Mouse (Mus musculus): ENCODE measurements around the gene Nudt22. TPM values are rescaled to one million over a fixed set of nuclear protein-coding genes. Genes with fewer than 3 reads are reported as not detected.

Gene Nudt22
- 13.0 TPM for polyA plus RNA-seq (2017; shearing (Covaris generic))

GRCm38 (mm10) chr19:6996006-6996405 lies at the start of gene Nudt22, which contains the start of gene Trpt1:
Nudt22 (minus strand) TSS chr19:6996117.
Trpt1 (plus strand) TSS chr19:6996131.

GRCm38 (mm10) chr19:7039841-7040636 lies 44.1 kb upstream of the Nudt22 start, which contains the start of gene Stip1:
Stip1 (minus strand) TSS chr19:7039967.

GRCm38 (mm10) chr19:7019191-7019590 lies 23.3 kb upstream of the Nudt22 start, which contains the start of gene Fermt3:
Fermt3 (minus strand) TSS chr19:7019469.

GRCm38 (mm10) chr19:6992011-6992858 lies 3.7 kb downstream of the Nudt22 start, which contains the start of gene Dnajc4:
Dnajc4 (minus strand) TSS chr19:6992572.

GRCm38 (mm10) chr19:6987061-6987903 lies 8.6 kb downstream of the Nudt22 start, which contains the start of gene Vegfb:
Vegfb (minus strand) TSS chr19:6987651.

GRCm38 (mm10) chr19:6980381-6981093 lies 15.4 kb downstream of the Nudt22 start, which contains the start of gene Fkbp2:
Fkbp2 (minus strand) TSS chr19:6980501.

GRCm38 (mm10) chr19:6975537-6976521 lies 20.1 kb downstream of the Nudt22 start, which contains the start of gene Plcb3:
Plcb3 (minus strand) TSS chr19:6976470.

GRCm38 (mm10) chr19:6974211-6975205 lies 21.4 kb downstream of the Nudt22 start, which contains the start of gene Ppp1r14b:
Ppp1r14b (plus strand) TSS chr19:6974968.

Other genes with a start within 250 kb of the Nudt22 start
- 34.8 TPM for gene Rps6ka4, start 155.5 kb downstream of the Nudt22 start, polyA plus RNA-seq (2017; shearing (Covaris generic))
- 52.3 TPM for gene Ccdc88b, start 137.9 kb downstream of the Nudt22 start, polyA plus RNA-seq (2017; shearing (Covaris generic))
- gene Trmt112, start 86.4 kb downstream of the Nudt22 start, polyA plus RNA-seq (2017; shearing (Covaris generic)) = 128 TPM
- 157 TPM for gene Prdx5, start 86.0 kb downstream of the Nudt22 start, polyA plus RNA-seq (2017; shearing (Covaris generic))
- 17.7 TPM for gene Esrra, start 74.3 kb downstream of the Nudt22 start, polyA plus RNA-seq (2017; shearing (Covaris generic))
- gene Catsperz, start 70.7 kb downstream of the Nudt22 start, polyA plus RNA-seq (2017; shearing (Covaris generic)) = not detected
- gene Kcnk4, start 61.6 kb downstream of the Nudt22 start, polyA plus RNA-seq (2017; shearing (Covaris generic)) = 1.1 TPM
- 10.4 TPM for gene Bad, start 54.3 kb downstream of the Nudt22 start, polyA plus RNA-seq (2017; shearing (Covaris generic))
- gene Gpr137, start 53.6 kb downstream of the Nudt22 start, polyA plus RNA-seq (2017; shearing (Covaris generic)) = 8.6 TPM
- gene Ppp1r14b, start 21.1 kb downstream of the Nudt22 start, polyA plus RNA-seq (2017; shearing (Covaris generic)) = 89.2 TPM
- 10.4 TPM for gene Plcb3, start 19.6 kb downstream of the Nudt22 start, polyA plus RNA-seq (2017; shearing (Covaris generic))
- gene Fkbp2, start 15.6 kb downstream of the Nudt22 start, polyA plus RNA-seq (2017; shearing (Covaris generic)) = 18.3 TPM
- 7.6 TPM for gene Vegfb, start 8.5 kb downstream of the Nudt22 start, polyA plus RNA-seq (2017; shearing (Covaris generic))
- 46.4 TPM for gene Dnajc4, start 3.5 kb downstream of the Nudt22 start, polyA plus RNA-seq (2017; shearing (Covaris generic))
- gene Trpt1, start within 50 bp of the Nudt22 start, polyA plus RNA-seq (2017; shearing (Covaris generic)) = 6.6 TPM
- gene Fermt3, start 23.4 kb upstream of the Nudt22 start, polyA plus RNA-seq (2017; shearing (Covaris generic)) = 194 TPM
- 217 TPM for gene Stip1, start 43.9 kb upstream of the Nudt22 start, polyA plus RNA-seq (2017; shearing (Covaris generic))
- gene Macrod1, start 60.7 kb upstream of the Nudt22 start, polyA plus RNA-seq (2017; shearing (Covaris generic)) = 16.7 TPM
- gene Flrt1, start 109.6 kb upstream of the Nudt22 start, polyA plus RNA-seq (2017; shearing (Covaris generic)) = 0.11 TPM
- 58.0 TPM for gene Otub1, start 210.2 kb upstream of the Nudt22 start, polyA plus RNA-seq (2017; shearing (Covaris generic))
- gene Cox8a, start 221.5 kb upstream of the Nudt22 start, polyA plus RNA-seq (2017; shearing (Covaris generic)) = 505 TPM
- gene Naa40, start 245.1 kb upstream of the Nudt22 start, polyA plus RNA-seq (2017; shearing (Covaris generic)) = 32.9 TPM